Comparison of ENCODE assay signal across 17 mouse cellular contexts in the genomic region with DNA sequence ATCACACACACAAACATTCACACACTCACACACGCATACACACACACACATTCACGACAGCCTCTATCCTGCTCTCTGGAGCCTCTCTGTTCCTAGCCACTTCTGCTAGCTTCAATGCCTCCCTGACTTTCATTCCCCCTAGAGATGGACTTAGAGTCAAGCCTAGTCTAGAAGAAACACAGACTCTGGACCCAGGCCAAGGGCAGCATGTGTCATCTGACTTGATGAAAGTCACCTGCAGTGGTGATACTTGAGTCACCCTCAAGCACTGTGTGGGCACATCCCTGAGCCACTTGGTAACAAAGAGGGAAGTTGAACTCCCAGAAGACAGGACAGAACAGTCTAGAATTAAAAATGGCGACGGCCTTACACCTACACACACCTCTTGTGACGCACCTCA.
"Had no signal": no experiment of that assay in that cellular context is flagged by ENCODE, and none has a peak within 500 bp of the region (broad histone marks: within the 10 kb centered on the region; RNA-seq: fewer than 3 reads in every experiment).

No protein-coding gene starts in this region.

- H3K27ac ChIP-seq: liver, embryonic 13.5 days; liver, embryonic 15.5 days; lung, embryonic 15.5 days; macrophage; midbrain, embryonic 12.5 days; neural tube, embryonic 13.5 days; stomach, embryonic 15.5 days had no signal

- DNase-seq: liver, embryonic 13.5 days; liver, postnatal 0 days; lung, adult 2 months; lung, postnatal 14 days; lung, postnatal 36 days; midbrain, embryonic 14.5 days; right cerebral cortex, postnatal 14 days; thymus, adult 18-20 months; thymus, postnatal 14 days; thymus, postnatal 36 days had no signal

- H3K27me3 ChIP-seq: liver, embryonic 13.5 days; liver, embryonic 15.5 days; lung, embryonic 15.5 days; megakaryocyte, embryonic 14.5 days; midbrain, embryonic 12.5 days; stomach, embryonic 15.5 days had no signal

- H3K4me1 ChIP-seq: liver, embryonic 13.5 days; liver, embryonic 15.5 days; megakaryocyte, embryonic 14.5 days had no signal

- H3K4me2 ChIP-seq: liver, embryonic 13.5 days; liver, embryonic 15.5 days; lung, embryonic 15.5 days; midbrain, embryonic 12.5 days; neural tube, embryonic 13.5 days; stomach, embryonic 15.5 days had no signal

- H3K4me3 ChIP-seq: liver, embryonic 13.5 days; liver, embryonic 15.5 days; lung, embryonic 15.5 days; megakaryocyte, embryonic 14.5 days; midbrain, embryonic 12.5 days; neural tube, embryonic 13.5 days; stomach, embryonic 15.5 days had no signal

- ATAC-seq: liver, postnatal 0 days had no signal

- H3K9ac ChIP-seq: liver, embryonic 13.5 days; liver, embryonic 15.5 days; liver, postnatal 0 days; lung, embryonic 15.5 days; midbrain, embryonic 12.5 days; neural tube, embryonic 13.5 days; stomach, embryonic 15.5 days had no signal

- H3K36me3 ChIP-seq: liver, embryonic 13.5 days; liver, embryonic 15.5 days; lung, embryonic 15.5 days; midbrain, embryonic 12.5 days; neural tube, embryonic 13.5 days; stomach, embryonic 15.5 days had no signal

- H3K9me3 ChIP-seq: liver, embryonic 13.5 days; liver, embryonic 15.5 days; lung, embryonic 15.5 days; megakaryocyte, embryonic 14.5 days; midbrain, embryonic 12.5 days; neural tube, embryonic 13.5 days; stomach, embryonic 15.5 days had no signal
